In the genomic region with DNA sequence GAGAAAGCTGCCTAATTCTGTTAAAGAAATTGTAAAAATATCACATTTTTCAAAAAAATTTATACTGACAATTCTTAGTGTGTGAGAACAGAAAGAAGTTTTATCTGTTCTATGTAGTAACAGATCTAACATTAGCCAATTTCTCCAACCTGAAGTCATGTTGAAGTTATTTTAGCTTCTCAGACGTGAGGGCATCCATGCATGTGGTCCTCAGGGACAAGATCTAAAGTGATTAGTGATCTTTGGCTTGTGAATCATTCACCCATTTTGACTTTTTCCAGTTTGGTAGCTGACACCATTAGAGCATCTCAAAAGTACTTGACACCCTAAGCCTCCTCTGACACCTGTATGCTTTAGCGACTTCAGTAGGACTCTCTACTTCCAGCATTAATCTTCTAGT, we compare ENCODE assay signal across 17 mouse cellular contexts.
"Had no signal": no experiment of that assay in that cellular context is flagged by ENCODE, and none has a peak within 500 bp of the region (broad histone marks: within the 10 kb centered on the region; RNA-seq: fewer than 3 reads in every experiment).

No protein-coding gene starts in this region.

- H3K4me1 ChIP-seq: neural tube, embryonic 12.5 days; neural tube, embryonic 13.5 days; neural tube, embryonic 15.5 days; stomach, embryonic 15.5 days had no signal

- H3K4me2 ChIP-seq: neural tube, embryonic 12.5 days; neural tube, embryonic 13.5 days; neural tube, embryonic 15.5 days; stomach, embryonic 15.5 days had no signal

- DNase-seq: retina, postnatal 1 day; right cerebral cortex, adult 18-20 months; right cerebral cortex, postnatal 14 days; right cerebral cortex, postnatal 25 days; right cerebral cortex, postnatal 4 days; spleen, adult 18-20 months; thymus, adult 18-20 months; thymus, adult 2 months; thymus, postnatal 14 days; thymus, postnatal 25 days; thymus, postnatal 36 days; thymus, postnatal 4 days had no signal

- H3K36me3 ChIP-seq: neural tube, embryonic 12.5 days; neural tube, embryonic 13.5 days; neural tube, embryonic 15.5 days; stomach, embryonic 15.5 days had no signal

- H3K4me3 ChIP-seq: neural tube, embryonic 12.5 days; neural tube, embryonic 13.5 days; neural tube, embryonic 15.5 days; stomach, embryonic 15.5 days had no signal

- H3K27me3 ChIP-seq: neural tube, embryonic 12.5 days; neural tube, embryonic 13.5 days; neural tube, embryonic 15.5 days; stomach, embryonic 15.5 days had no signal

- H3K27ac ChIP-seq: neural tube, embryonic 12.5 days; neural tube, embryonic 13.5 days; neural tube, embryonic 15.5 days; stomach, embryonic 15.5 days; stomach, postnatal 0 days had no signal

- H3K9me3 ChIP-seq: neural tube, embryonic 12.5 days; neural tube, embryonic 13.5 days; neural tube, embryonic 15.5 days; stomach, embryonic 15.5 days had no signal

- H3K9ac ChIP-seq: neural tube, embryonic 12.5 days; neural tube, embryonic 13.5 days; neural tube, embryonic 15.5 days; stomach, embryonic 15.5 days had no signal
